Mouse (Mus musculus) left cerebral cortex, postnatal 4 days (tissue): ENCODE results near the gene Nmt1. TPM values are rescaled to one million over a fixed set of nuclear protein-coding genes. Genes with fewer than 3 reads are reported as not detected.

ENCODE experiments used
- microRNA-seq: library from miRNA; unstranded; fragments of <30 nt; microRNA quantifications from one replicate; pipeline ENCODE4 v1.2.0, GENCODE M21; 2022
- total RNA-seq, 2 experiments: library from RNA; stranded (reverse); gene quantifications; 2 replicates each; pipeline ENCODE4 v1.2.3; 2021

Nmt1 gene
- total RNA-seq, 2 experiments from 2014 or later, result 60.3 to 67.8 TPM

Small RNAs within 50 kb of the gene (microRNA-seq; reads per million reads assigned to microRNA genes)
- gene Mir6931, result 1.5 reads per million

Other genes with a start within 250 kb of the Nmt1 start
- 10 to 100 TPM; 46.7 to 60.2 TPM for gene Gjc1, start 208.5 kb upstream of the Nmt1 start, total RNA-seq
- gene Higd1b, start 192.3 kb upstream of the Nmt1 start, total RNA-seq, result 1 to 10 TPM; 3.8 to 6.7 TPM
- gene Eftud2, start 147.2 kb upstream of the Nmt1 start, total RNA-seq, result 100 to 1,000 TPM; 113 to 125 TPM
- under 1 TPM; 0.48 to 0.95 TPM for gene Ccdc103, start 147.0 kb upstream of the Nmt1 start, total RNA-seq
- not detected for gene Fam187a, start 143.0 kb upstream of the Nmt1 start, total RNA-seq
- gene Gfap, start 127.3 kb upstream of the Nmt1 start, total RNA-seq, result 10 to 100 TPM; 37.2 to 56.0 TPM
- gene Kif18b, start 103.1 kb upstream of the Nmt1 start, total RNA-seq, result 1 to 10 TPM; 3.7 to 4.1 TPM
- 10 to 100 TPM; 10.9 to 12.7 TPM for gene C1ql1, start 81.5 kb upstream of the Nmt1 start, total RNA-seq
- 100 to 1,000 TPM; 116 to 128 TPM for gene Dcakd, start 143 bp downstream of the Nmt1 start, total RNA-seq
- gene Plcd3, start 73.5 kb downstream of the Nmt1 start, total RNA-seq, result 10 to 100 TPM; 11.1 to 13.8 TPM
- 10 to 100 TPM; 31.7 to 41.3 TPM for gene Acbd4, start 73.5 kb downstream of the Nmt1 start, total RNA-seq
- 10 to 100 TPM; 22.9 to 23.2 TPM for gene Hexim1, start 88.0 kb downstream of the Nmt1 start, total RNA-seq
- 10 to 100 TPM; 19.0 to 24.2 TPM for gene Hexim2, start 104.2 kb downstream of the Nmt1 start, total RNA-seq
- 10 to 100 TPM; 34.8 to 39.1 TPM for gene Fmnl1, start 142.9 kb downstream of the Nmt1 start, total RNA-seq
- 1 to 10 TPM; 1.5 to 2.0 TPM for gene 1700023F06Rik, start 180.4 kb downstream of the Nmt1 start, total RNA-seq
- 1 to 10 TPM; 1.4 to 2.0 TPM for gene Spata32, start 190.2 kb downstream of the Nmt1 start, total RNA-seq
- 1 to 10 TPM; 3.7 to 4.3 TPM for gene Map3k14, start 239.3 kb downstream of the Nmt1 start, total RNA-seq